Mouse (Mus musculus) thymus, postnatal 25 days (tissue): ENCODE results near the gene Gdpd1.
"Not testable (repeated sequence)": the region's sequence is repeated elsewhere in the genome, so short reads cannot be mapped to it uniquely, and the experiment has no call there.

Source experiments
- DNase-seq: peaks from one replicate; pipeline ENCODE4 v3.0.0; 2022

Gdpd1 gene

DNA sequence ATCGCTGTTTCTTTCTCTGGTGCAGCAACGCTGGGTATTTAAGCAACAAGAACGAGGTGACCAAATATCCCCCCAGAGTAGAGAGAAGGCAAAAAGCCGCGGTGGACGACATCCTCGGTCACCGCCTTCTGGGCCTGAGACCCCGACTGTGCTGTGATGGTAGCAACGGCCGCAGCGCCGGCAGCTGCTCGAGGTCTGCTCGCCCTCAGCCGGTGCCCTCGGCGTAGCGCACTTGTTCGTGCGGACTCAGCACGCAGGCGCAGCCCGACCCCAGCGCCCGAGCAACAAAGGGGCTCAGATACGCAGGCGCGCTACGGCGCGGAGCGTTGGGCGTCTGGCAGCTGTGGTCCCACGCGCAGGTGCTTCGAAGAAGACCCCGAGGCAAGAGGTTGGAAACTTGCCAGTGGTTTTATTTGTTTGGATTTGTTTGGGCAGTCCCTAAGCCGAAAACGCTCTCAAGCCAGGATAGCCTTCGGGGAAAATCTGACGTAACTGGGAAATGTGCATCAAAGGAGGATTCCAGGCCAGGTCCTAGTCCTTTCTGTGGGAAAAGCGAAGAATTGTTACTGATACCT, at the start of gene Gdpd1:
Gene Gdpd1 (minus strand): TSS at position 197 of the 575 bp plus-strand sequence.
- peak; percentile 92 for DNase-seq

GRCm38 (mm10) chr11:87121864-87122263, 48.0 kb upstream of the Gdpd1 start:
- DNase-seq = no peak

- DNase-seq = no peak
Observed at GRCm38 (mm10) chr11:87110172-87110909, 36.5 kb upstream of the Gdpd1 start.

GRCm38 (mm10) chr11:87109519-87110171, 35.8 kb upstream of the Gdpd1 start:
- DNase-seq = no peak

- peak; percentile 96 for DNase-seq
Observed at GRCm38 (mm10) chr11:87108755-87109518, 35.1 kb upstream of the Gdpd1 start, which contains the start of gene Ska2. TSS of gene Ska2 (plus strand) at chr11:87109234.

- DNase-seq = no peak
Observed at GRCm38 (mm10) chr11:87108409-87108754, 34.5 kb upstream of the Gdpd1 start, which contains the start of gene Prr11. TSS of gene Prr11 (minus strand) at chr11:87108708.

DNA sequence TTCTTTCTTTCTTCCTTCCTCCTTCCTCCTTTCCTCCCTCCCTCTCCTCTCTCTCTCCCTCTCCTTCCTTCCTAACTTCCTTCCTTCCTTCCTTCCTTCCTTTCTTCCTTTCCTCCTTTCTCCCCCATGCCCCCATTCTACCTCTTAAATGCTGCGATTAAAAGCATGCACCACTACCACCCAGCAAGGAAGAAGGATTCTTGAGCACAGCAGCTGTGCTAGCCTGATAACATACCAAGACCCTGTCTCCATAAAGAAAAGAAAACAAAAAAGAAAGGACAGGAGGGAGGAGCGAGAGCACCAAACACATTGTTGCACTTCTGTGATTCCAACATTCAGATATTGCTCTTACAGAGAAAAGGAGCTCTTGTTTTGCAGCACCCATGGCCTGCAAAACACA, 13.3 kb upstream of the Gdpd1 start:
- no peak for DNase-seq

GRCm38 (mm10) chr11:87086290-87086984, 12.6 kb upstream of the Gdpd1 start, which contains the start of gene Smg8:
TSS of gene Smg8 (minus strand) at chr11:87086774.
- DNase-seq = peak; percentile 80

DNA sequence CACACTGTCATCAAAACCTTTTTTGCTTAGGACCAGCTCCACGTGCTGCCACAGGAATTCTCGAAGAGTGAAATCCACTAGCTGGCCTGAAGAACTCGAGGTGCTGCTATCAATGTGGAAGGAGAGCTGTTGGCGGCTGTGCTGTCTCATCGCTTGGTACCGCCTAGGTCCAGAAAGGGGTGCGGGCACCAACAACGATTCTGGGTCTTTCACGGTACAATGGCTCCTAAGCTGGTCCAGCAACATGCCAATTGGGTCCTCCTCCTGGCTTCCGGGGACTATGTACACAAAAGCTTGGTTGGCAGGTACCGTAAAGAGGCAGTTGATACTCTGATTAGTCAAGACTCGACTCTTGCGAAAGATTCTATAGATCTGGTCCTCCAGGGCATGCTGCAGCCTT, 11.6 kb upstream of the Gdpd1 start:
- DNase-seq = no peak

DNA sequence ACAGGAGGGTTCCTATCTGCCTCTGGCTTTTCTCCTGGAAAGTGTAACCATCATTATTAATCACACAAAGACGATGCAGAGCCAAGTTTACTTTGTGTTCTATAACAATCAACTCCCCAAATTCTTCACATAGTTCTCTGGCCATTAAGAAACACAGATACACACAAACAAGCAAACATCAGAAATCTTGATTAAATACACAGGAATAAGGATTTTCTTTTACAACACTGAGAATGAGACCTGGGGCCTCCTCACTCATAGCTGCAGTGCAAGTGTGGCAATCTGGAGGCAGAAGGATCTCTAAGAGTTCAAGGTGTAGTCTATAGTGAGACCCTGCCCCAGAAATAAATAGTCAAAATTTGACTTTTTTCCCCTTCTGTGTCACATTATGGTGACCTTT, 9.8 kb upstream of the Gdpd1 start:
- DNase-seq = no peak

DNA sequence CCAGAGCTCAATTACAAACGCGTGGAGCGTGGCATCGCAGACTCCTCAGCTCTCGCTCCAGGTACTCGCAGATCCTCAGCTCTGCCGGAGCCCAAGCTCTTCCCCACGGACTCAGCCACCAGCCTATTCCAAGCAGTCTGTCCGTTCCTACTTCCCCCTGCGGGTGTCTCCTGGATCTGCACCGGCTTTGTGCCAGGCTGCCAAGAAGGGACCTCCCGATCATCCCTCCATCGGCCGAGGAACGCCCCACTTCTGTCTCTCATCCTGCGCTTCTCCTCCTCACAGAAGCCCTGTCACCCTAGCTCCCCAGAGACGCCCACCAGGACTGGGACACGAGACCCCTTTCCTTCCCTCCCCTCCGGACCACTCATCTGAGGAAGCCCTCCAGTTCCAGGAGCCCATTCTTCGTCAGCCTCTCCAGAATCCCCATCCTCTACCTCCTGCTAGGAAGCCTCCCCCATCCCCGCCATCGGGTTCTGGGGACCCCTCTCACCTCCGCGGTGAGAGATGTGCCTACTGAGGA, 458 bp downstream of the Gdpd1 start:
- no peak for DNase-seq

DNA sequence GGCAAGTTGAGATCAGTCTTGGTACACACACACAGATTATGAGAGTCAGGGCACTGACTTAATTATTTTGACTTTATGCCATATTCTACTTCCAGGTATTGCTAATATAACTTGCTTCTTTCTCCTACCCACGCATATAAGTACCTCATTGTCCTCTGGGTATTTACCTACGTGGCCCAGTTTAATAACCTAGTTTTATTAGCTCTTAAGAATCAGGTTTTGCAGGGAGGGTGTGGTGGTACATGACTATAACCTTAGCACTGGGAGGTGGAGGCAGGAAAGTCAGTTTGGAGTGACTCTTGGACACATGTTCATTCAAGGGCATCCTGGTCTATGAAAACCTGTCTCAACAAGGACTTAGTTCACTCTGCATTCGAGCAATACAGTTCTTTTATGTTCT, 11.8 kb downstream of the Gdpd1 start:
- no peak for DNase-seq

- DNase-seq = no peak
Observed at GRCm38 (mm10) chr11:87060410-87060809, 13.5 kb downstream of the Gdpd1 start.

DNA sequence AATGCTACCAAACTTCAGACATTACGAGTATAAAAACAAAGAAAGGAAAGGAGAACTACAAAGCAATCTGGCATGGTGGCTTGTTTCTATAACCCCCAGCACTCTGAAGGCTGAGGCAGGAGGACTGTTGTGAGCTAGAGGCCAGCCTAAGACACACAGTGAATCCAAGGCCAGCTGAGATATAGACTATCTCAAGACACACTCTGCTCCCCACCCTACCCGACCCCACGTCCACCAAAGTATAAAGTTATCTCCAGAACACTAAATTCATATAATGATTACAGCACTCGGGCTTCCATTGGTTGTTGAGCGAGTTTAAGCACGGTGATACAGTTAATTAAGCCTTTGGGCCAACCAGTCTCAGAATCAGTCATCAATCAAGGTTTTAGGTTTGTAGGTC, 17.6 kb downstream of the Gdpd1 start:
- DNase-seq = no peak

- DNase-seq = not testable (repeated sequence)
Observed at GRCm38 (mm10) chr11:87048900-87049299, 25.0 kb downstream of the Gdpd1 start.

DNA sequence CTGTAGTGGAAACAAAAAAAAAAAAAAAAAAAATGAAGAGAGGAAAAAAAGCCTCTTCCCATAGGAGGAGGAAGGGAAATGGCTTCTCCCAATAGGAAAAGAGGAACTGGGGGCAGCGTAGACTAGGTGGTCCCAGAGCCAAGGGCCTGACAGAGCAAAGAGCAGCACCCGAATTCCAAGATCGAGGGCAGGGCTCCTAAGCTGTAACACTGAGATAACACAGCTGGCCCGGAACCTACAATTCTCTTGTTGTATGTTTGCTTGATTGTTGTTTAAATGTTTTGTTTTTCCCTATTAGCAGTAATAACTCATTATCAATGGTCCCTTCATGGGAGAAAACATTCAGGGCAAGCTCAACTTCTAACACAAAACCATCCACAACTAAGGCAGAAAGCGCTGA, 26.9 kb downstream of the Gdpd1 start:
- DNase-seq = no peak

DNA sequence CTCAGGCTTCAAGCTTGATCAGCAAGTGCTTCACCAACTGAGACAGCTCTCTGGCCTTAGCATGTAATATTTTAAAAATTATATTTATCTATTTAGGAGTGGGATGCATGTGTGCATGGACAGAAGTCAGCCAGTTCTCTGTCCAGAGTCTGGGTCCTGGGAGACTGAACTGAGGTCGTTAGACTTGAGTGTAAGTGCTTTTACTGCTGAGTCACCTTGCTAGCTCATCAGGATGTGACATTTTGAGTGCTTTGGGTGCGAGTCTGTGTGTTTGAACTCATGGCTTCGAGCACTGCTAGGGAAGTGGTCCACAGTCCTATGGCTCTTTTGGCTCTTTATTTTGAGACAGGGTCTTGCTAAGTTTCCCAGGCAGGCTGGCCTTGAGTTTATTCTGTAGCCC, 30.8 kb downstream of the Gdpd1 start:
- DNase-seq = no peak

GRCm38 (mm10) chr11:87039307-87039963, 34.4 kb downstream of the Gdpd1 start:
- no peak for DNase-seq

- no peak for DNase-seq
Observed at GRCm38 (mm10) chr11:87036180-87036579, 37.7 kb downstream of the Gdpd1 start.

DNA sequence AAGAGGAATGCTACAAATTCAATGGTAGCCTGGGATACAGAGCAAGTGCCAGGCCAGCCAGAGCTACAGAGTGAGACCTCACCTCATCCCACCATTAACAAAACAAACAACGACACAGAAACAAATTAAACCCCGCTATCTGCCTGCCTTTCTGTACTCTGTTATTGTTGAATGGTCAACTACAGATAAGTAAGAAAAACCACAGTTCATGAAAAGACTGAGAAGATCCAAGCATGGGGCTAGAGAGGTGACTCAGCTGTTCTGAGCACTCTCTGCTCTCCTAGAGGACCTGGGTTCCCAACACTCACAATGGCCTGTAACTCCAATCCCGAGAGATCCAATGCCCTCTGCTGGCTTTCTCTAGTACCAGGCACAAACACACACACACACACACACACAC, 45.6 kb downstream of the Gdpd1 start:
- no peak for DNase-seq

- no peak for DNase-seq
Observed at GRCm38 (mm10) chr11:87026096-87026875, 47.6 kb downstream of the Gdpd1 start.
